Mouse (Mus musculus) lung, embryonic 14.5 days (tissue): ENCODE results near the gene Cd200r1. TPM values are rescaled to one million over a fixed set of nuclear protein-coding genes. Genes with fewer than 3 reads are reported as not detected.

Experiments used
- ATAC-seq: fragments of 200-750 bp; cut with Nextera tagmentation; 2 replicates; pipeline ENCODE4 v1.8.0; 2017; ENCODE audit warnings: mild to moderate bottlenecking, moderate TSS enrichment, moderate library complexity; ENCODE audit not compliant: insufficient read depth
- DNase-seq: peaks from one replicate; pipeline ENCODE4 v3.0.0-alpha.2; 2015
- H3K27ac ChIP-seq: fragments of 300-500 bp; sonication (generic); 2 replicates; pipeline ENCODE4 v1.5.1; 2014; ENCODE audit warnings: low read depth, mild to moderate bottlenecking, moderate library complexity
- H3K27me3 ChIP-seq: fragments of 300-500 bp; sonication (generic); 2 replicates; pipeline ENCODE4 v1.6.1; 2014; ENCODE audit warnings: low read length, control low read depth; ENCODE audit not compliant: insufficient read depth
- H3K36me3 ChIP-seq: fragments of 300-500 bp; sonication (generic); 2 replicates; pipeline ENCODE4 v1.6.1; 2014; ENCODE audit warnings: control low read depth; ENCODE audit not compliant: insufficient read depth
- H3K4me1 ChIP-seq: fragments of 300-500 bp; sonication (generic); 2 replicates; pipeline ENCODE4 v1.6.1; 2014; ENCODE audit warnings: antibody characterized with exemption, control low read depth; ENCODE audit not compliant: insufficient read depth
- H3K4me2 ChIP-seq: fragments of 300-500 bp; sonication (generic); 2 replicates; pipeline ENCODE4 v1.6.1; 2014; ENCODE audit warnings: mild to moderate bottlenecking
- H3K4me3 ChIP-seq: fragments of 300-500 bp; sonication (generic); 2 replicates; pipeline ENCODE4 v1.5.1; 2014; ENCODE audit warnings: low read depth, low read length
- H3K9ac ChIP-seq: fragments of 300-500 bp; sonication (generic); 2 replicates; pipeline ENCODE4 v1.6.1; 2014
- H3K9me3 ChIP-seq: fragments of 300-500 bp; sonication (generic); 2 replicates; pipeline ENCODE4 v1.6.1; 2016; ENCODE audit warnings: low read depth, low read length, control low read depth
- CTCF ChIP-seq: IDR thresholded peaks from 2 replicates; pipeline ENCODE4 v1.5.1; 2016; ENCODE audit warnings: antibody characterized with exemption, low read depth
- WGBS: fragments of 180-500 bp; shearing (Covaris S2); extraction: QIAGEN DNeasy Blood & Tissue Kit; methylation state at CpG from one replicate; pipeline ENCODE4 v1.1.7; 2014; 5-methylcytosine and 5-hydroxymethylcytosine counted together
- polyA plus RNA-seq: library from polyadenylated mRNA; unstranded; fragments of >200 nt; fragmentation: Nextera tagmentation; extraction: Ambion mirVana; gene quantifications from 2 replicates; pipeline ENCODE4 v1.2.1, GENCODE M21; 2014

Cd200r1 gene
- polyA plus RNA-seq, 1 experiment from 2014 or later: 1.3 TPM

DNA sequence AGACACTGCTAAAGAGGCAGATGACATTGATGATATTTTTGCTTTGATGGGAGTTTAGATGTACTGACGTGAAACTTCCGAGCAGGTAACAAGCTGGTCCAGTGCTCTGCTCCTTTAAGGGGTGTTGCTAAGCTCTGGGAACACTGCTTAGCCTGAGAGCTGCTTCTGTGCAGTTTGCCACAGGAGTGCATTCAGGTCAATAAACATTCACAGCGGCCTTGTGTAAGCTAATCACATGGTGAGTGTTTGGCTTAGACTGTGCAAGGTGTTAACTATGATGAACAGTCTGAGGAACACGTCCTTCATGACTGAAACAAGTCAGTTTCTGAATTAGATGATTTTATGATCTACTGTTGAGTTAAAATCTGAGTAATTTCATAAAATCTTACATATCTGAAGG lies 29.4 kb upstream of the Cd200r1 start:
- Histone ChIP-seq H3K9me3 (no peaks in the 10 kb centered on the region), H3K4me1 (no peaks in the 10 kb centered on the region), H3K4me3 (no peak overlapping the region), H3K4me2 (no peak overlapping the region), H3K9ac (no peak overlapping the region), H3K27ac (no peak overlapping the region), H3K36me3 (peaks cover 84% of the 10 kb centered on the region), H3K27me3 (no peaks in the 10 kb centered on the region)
- DNase-seq: no peak
- WGBS: 72% methylated on average over 4 of the region's 4 CpGs
- no peak for TF ChIP-seq CTCF
- no peak for ATAC-seq

- H3K9me3 ChIP-seq: no peaks in the 10 kb centered on the region
- no peak overlapping the region for H3K4me3 ChIP-seq
- no peaks in the 10 kb centered on the region; the same call in 1 of the 2 replicates for H3K4me1 ChIP-seq
- 81% methylated on average over 1 of the region's 1 CpGs for WGBS
- H3K4me2 ChIP-seq: no peak overlapping the region
- H3K27me3 ChIP-seq: no peaks in the 10 kb centered on the region
- no peak overlapping the region for H3K27ac ChIP-seq
- no peak for ATAC-seq
- no peak overlapping the region for H3K9ac ChIP-seq
- H3K36me3 ChIP-seq: peaks cover 34% of the 10 kb centered on the region
- no peak for DNase-seq
- TF ChIP-seq CTCF: 0 out of 2 replicates have a peak, but pooled peaks have one; percentile 3
Measured at GRCm38 (mm10) chr16:44742753-44743152, 22.8 kb upstream of the Cd200r1 start.

DNA sequence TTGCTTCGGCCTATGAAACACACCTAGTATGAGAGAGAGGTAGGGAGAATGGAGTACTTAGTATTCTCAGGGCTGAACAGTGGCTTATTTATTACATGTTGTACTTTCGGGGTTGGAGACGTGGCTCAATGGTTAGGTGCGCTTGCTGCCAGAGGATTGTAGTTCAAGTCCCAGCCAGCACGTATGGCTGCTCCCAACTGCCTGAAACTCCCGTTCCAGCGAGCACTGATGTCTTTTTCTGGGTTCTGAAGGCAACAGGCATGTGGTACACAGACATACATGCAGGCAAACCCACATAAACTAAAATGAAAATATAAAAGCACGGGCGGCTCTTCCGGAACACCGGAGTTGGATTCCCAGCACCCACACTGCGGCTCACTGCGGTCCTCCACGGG lies 20.1 kb upstream of the Cd200r1 start:
- H3K4me1 ChIP-seq: no peaks in the 10 kb centered on the region; the same call in 1 of the 2 replicates
- H3K9ac ChIP-seq: peak overlapping the region; percentile 90
- H3K36me3 ChIP-seq: peaks cover 18% of the 10 kb centered on the region
- WGBS: 5% methylated on average over 14 of the region's 14 CpGs
- no peaks in the 10 kb centered on the region for H3K9me3 ChIP-seq
- peak overlapping the region; percentile 97 for H3K27ac ChIP-seq
- peak; percentile 21; the same call in 1 of the 2 replicates for ATAC-seq
- no peak for DNase-seq
- peak overlapping the region; percentile 75 for H3K4me2 ChIP-seq
- peak overlapping the region; percentile 83 for H3K4me3 ChIP-seq
- no peaks in the 10 kb centered on the region for H3K27me3 ChIP-seq
- no peak for TF ChIP-seq CTCF

GRCm38 (mm10) chr16:44745866-44746562 lies 19.5 kb upstream of the Cd200r1 start, which contains the start of gene Gtpbp8:
Gene Gtpbp8 (minus strand): TSS chr16:44746363.
- peak; percentile 95 for DNase-seq
- TF ChIP-seq CTCF: no peak
- under 1% methylated on average over 47 of the region's 47 CpGs for WGBS
- H3K36me3 ChIP-seq: peaks cover 13% of the 10 kb centered on the region
- peak within 1 kb of the TSS; percentile 83 for H3K4me3 ChIP-seq
- H3K4me2 ChIP-seq: peak within 1 kb of the TSS; percentile 75
- H3K9ac ChIP-seq: peak within 1 kb of the TSS; percentile 90
- H3K27me3 ChIP-seq: no peaks in the 10 kb centered on the region
- no peaks in the 10 kb centered on the region for H3K9me3 ChIP-seq
- H3K4me1 ChIP-seq: no peaks in the 10 kb centered on the region; the same call in 1 of the 2 replicates
- ATAC-seq: peak; percentile 96
- H3K27ac ChIP-seq: peak within 1 kb of the TSS; percentile 97

- WGBS: 44% methylated on average over 3 of the region's 3 CpGs
- Histone ChIP-seq H3K4me2 (no peak overlapping the region), H3K36me3 (peaks cover 3% of the 10 kb centered on the region; the same call in 1 of the 2 replicates), H3K27ac (no peak overlapping the region), H3K9me3 (no peaks in the 10 kb centered on the region), H3K4me3 (no peak overlapping the region), H3K9ac (no peak overlapping the region), H3K27me3 (no peaks in the 10 kb centered on the region), H3K4me1 (no peaks in the 10 kb centered on the region; the same call in 1 of the 2 replicates)
- TF ChIP-seq CTCF: no peak
- DNase-seq: no peak
- ATAC-seq: no peak
Measured at GRCm38 (mm10) chr16:44748007-44748406, 17.5 kb upstream of the Cd200r1 start.

DNA sequence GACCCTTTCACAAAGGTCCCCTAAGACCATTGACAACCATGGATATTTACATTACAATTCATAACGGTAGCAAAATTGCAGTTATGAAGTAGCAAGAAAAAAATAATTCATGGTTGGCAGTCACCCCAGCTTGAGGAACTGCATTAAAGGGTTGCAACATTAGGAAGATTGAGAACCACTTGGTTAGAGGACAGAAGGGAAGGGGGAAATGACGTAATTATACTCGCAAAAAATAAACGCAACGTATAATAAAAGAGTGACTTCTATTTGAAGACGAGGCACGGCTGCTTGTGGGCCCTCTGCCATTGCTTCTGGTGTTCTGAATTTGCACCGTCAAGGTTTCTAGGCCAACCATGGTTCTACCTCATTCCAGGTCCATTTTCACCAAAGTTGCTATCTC lies 7.8 kb upstream of the Cd200r1 start:
- no peaks in the 10 kb centered on the region for H3K27me3 ChIP-seq
- H3K9ac ChIP-seq: no peak overlapping the region
- 70% methylated on average over 8 of the region's 8 CpGs for WGBS
- no peak overlapping the region for H3K4me2 ChIP-seq
- no peaks in the 10 kb centered on the region for H3K4me1 ChIP-seq
- H3K27ac ChIP-seq: no peak overlapping the region
- DNase-seq (no peak), ATAC-seq (no peak)
- no peaks in the 10 kb centered on the region for H3K36me3 ChIP-seq
- no peaks in the 10 kb centered on the region for H3K9me3 ChIP-seq
- no peak overlapping the region for H3K4me3 ChIP-seq
- no peak for TF ChIP-seq CTCF

DNA sequence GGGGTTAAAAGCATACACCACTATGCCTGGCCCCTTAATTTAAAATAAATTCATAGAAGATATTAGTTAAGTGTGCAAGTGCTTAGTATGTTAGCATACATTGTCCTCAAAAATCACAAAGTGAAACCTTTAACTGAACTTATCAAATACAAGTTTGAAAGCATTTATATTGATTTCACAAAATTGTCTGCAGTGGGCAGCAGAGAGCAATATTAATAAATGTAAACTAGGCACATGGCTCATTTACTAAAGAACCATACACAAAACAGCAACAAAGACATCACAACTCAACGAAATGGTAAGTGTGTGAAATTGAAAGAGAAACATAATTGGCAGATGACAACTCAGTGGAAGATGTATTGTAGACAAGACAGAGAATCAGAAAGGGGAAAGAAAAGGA lies 3.7 kb upstream of the Cd200r1 start:
- peak; percentile 57 for DNase-seq
- no peak for ATAC-seq
- Histone ChIP-seq H3K4me2 (no peak overlapping the region), H3K4me1 (no peaks in the 10 kb centered on the region), H3K27ac (no peak overlapping the region), H3K27me3 (no peaks in the 10 kb centered on the region), H3K9ac (no peak overlapping the region), H3K36me3 (no peaks in the 10 kb centered on the region), H3K4me3 (no peak overlapping the region), H3K9me3 (no peaks in the 10 kb centered on the region)
- TF ChIP-seq CTCF: peak; percentile 44
- WGBS: 51% methylated on average over 1 of the region's 1 CpGs
